Mouse (Mus musculus) olfactory bulb, adult 2 months (tissue): ENCODE results near the gene Kctd15. TPM values are rescaled to one million over a fixed set of nuclear protein-coding genes. Genes with fewer than 3 reads are reported as not detected.
A peak's percentile ranks its signal among the peaks of the same experiment; 100 is the strongest.

Experiments
- H3K27ac ChIP-seq: fragments of 200-500 bp; 2 replicates; pipeline ENCODE4 v1.5.1; 2012; ENCODE audit warnings: low read depth, low read length; ENCODE audit not compliant: insufficient read depth
- H3K4me1 ChIP-seq: fragments of 200-500 bp; 2 replicates; pipeline ENCODE4 v1.6.1; 2012; ENCODE audit warnings: low read length; ENCODE audit not compliant: control insufficient read depth, insufficient read depth
- H3K4me3 ChIP-seq: fragments of 200-500 bp; 2 replicates; pipeline ENCODE4 v1.5.1; 2012; ENCODE audit warnings: mild to moderate bottlenecking, low read depth, low read length, moderate library complexity; ENCODE audit not compliant: insufficient read depth
- CTCF ChIP-seq: fragments of 200-500 bp; IDR thresholded peaks from 2 replicates; pipeline ENCODE4 v1.5.1; 2012; ENCODE audit warnings: low read depth, mild to moderate bottlenecking, low read length, moderate library complexity; ENCODE audit not compliant: insufficient read depth
- POLR2A ChIP-seq: fragments of 200-500 bp; IDR thresholded peaks from 2 replicates; pipeline ENCODE4 v1.6.1; 2012; ENCODE audit warnings: mild to moderate bottlenecking, low read depth, low read length, moderate library complexity; ENCODE audit not compliant: insufficient read depth
- WGBS: fragments of 180-500 bp; shearing (Covaris S2); methylation state at CpG from one replicate; pipeline ENCODE4 v1.1.7; 2018; 5-methylcytosine and 5-hydroxymethylcytosine counted together
- polyA plus RNA-seq: library from polyadenylated mRNA; stranded (reverse); fragments of >200 nt; gene quantifications from 2 replicates; pipeline ENCODE4 v1.2.4, GENCODE M21; 2012; ENCODE audit warnings: low replicate concordance; ENCODE audit not compliant: missing spikeins, insufficient read depth, insufficient read length

Gene Kctd15
- polyA plus RNA-seq, 1 experiment = not detected

DNA sequence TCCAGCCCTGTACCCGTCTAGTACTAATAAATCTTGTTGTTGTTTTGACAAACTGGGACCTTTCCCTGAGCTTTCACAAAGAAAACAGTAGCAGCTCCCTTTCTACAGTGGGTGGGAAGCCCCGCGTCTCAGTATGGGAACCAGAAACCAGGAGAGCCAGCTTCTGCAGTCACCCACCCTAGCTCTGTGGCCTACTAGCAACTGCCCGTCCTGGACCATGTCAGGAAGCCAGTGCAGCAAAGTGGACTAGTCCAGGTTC lies 61.3 kb downstream of the Kctd15 start:
- 84% methylated on average over 4 of the region's 4 CpGs for WGBS
- Histone ChIP-seq H3K4me3 (no peak overlapping the region), H3K4me1 (peaks cover 5% of the 10 kb centered on the region), H3K27ac (no peak overlapping the region)
- TF ChIP-seq CTCF = no peak
- TF ChIP-seq POLR2A = no peak

- 26% methylated on average over 18 of the region's 18 CpGs for WGBS
- TF ChIP-seq POLR2A = no peak
- no peak overlapping the region for H3K27ac ChIP-seq
- H3K4me1 ChIP-seq = peaks cover 5% of the 10 kb centered on the region
- peak overlapping the region; percentile 22 for H3K4me3 ChIP-seq
Observed at GRCm38 (mm10) chr7:34594501-34595306, 61.8 kb downstream of the Kctd15 start.

DNA sequence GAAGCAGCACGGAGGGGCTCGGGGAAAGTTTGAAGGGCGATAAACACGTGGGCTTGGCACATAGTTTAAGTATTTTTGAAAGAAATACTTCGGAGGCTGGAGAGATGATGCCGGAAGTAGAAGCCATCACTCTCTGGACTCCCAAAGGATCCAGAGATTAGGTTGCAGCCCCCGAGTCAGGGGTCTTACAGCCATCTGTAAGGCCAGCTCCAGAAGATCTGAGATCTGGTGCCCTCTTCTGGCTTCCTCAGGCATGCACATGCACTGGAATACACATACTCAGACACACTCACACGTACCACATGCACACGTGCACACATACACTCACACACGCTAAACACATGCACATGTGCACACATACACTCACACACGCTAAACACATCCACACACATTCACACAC lies 65.8 kb downstream of the Kctd15 start:
- TF ChIP-seq POLR2A (no peak), CTCF (no peak)
- 96% methylated on average over 11 of the region's 11 CpGs for WGBS

More for the DNA sequence above, 65.8 kb downstream of the Kctd15 start:
- no peak overlapping the region for H3K27ac ChIP-seq
- peaks cover 3% of the 10 kb centered on the region; the same call in 1 of the 2 replicates for H3K4me1 ChIP-seq
- no peak overlapping the region for H3K4me3 ChIP-seq

Other genes starting within 250 kb of the Kctd15 start
- gene Chst8, start 156.0 kb upstream of the Kctd15 start, polyA plus RNA-seq = not detected in 2 replicates